Mouse (Mus musculus) limb, embryonic 15.5 days (tissue): ENCODE measurements around the gene Galp. TPM values are rescaled to one million over a fixed set of nuclear protein-coding genes. Genes with fewer than 3 reads are reported as not detected.
"Not testable (repeated sequence)": the region's sequence is repeated elsewhere in the genome, so short reads cannot be mapped to it uniquely, and the experiment has no call there.

ENCODE experiments used
- ATAC-seq: fragments of 200-750 bp; cut with Nextera tagmentation; 2 replicates; pipeline ENCODE4 v1.8.0; 2017; ENCODE audit warnings: low read depth, moderate TSS enrichment; ENCODE audit not compliant: insufficient number of reproducible peaks, low FRiP score, low TSS enrichment
- H3K27ac ChIP-seq: fragments of 300-500 bp; sonication (generic); 2 replicates; pipeline ENCODE4 v1.5.1; 2015; ENCODE audit warnings: moderate library complexity, mild to moderate bottlenecking, inconsistent platforms
- H3K27me3 ChIP-seq: fragments of 300-500 bp; sonication (generic); 2 replicates; pipeline ENCODE4 v1.6.1; 2015; ENCODE audit warnings: inconsistent platforms
- H3K36me3 ChIP-seq: fragments of 300-500 bp; sonication (generic); 2 replicates; pipeline ENCODE4 v1.6.1; 2015; ENCODE audit warnings: inconsistent platforms
- H3K4me1 ChIP-seq: fragments of 300-500 bp; sonication (generic); 2 replicates; pipeline ENCODE4 v1.6.1; 2015; ENCODE audit warnings: inconsistent platforms
- H3K4me2 ChIP-seq: fragments of 300-500 bp; sonication (generic); 2 replicates; pipeline ENCODE4 v1.6.1; 2015; ENCODE audit warnings: mild to moderate bottlenecking, inconsistent platforms
- H3K4me3 ChIP-seq: fragments of 300-500 bp; sonication (generic); 2 replicates; pipeline ENCODE4 v1.5.1; 2015; ENCODE audit warnings: mild to moderate bottlenecking, inconsistent platforms
- H3K9ac ChIP-seq: fragments of 300-500 bp; sonication (generic); 2 replicates; pipeline ENCODE4 v1.6.1; 2015; ENCODE audit warnings: inconsistent platforms
- H3K9me3 ChIP-seq: fragments of 300-500 bp; sonication (generic); 2 replicates; pipeline ENCODE4 v1.6.1; 2016; ENCODE audit warnings: inconsistent platforms
- WGBS: fragments of 180-500 bp; shearing (Covaris S2); methylation state at CpG from one replicate; pipeline ENCODE4 v1.1.7; 2015; 5-methylcytosine and 5-hydroxymethylcytosine counted together
- polyA plus RNA-seq: library from polyadenylated mRNA; unstranded; fragments of >200 nt; fragmentation: Nextera tagmentation; extraction: Ambion mirVana; gene quantifications from 2 replicates; pipeline ENCODE4 v1.2.1, GENCODE M21; 2015

Galp gene
- polyA plus RNA-seq, 1 experiment from 2014 or later: not detected

DNA sequence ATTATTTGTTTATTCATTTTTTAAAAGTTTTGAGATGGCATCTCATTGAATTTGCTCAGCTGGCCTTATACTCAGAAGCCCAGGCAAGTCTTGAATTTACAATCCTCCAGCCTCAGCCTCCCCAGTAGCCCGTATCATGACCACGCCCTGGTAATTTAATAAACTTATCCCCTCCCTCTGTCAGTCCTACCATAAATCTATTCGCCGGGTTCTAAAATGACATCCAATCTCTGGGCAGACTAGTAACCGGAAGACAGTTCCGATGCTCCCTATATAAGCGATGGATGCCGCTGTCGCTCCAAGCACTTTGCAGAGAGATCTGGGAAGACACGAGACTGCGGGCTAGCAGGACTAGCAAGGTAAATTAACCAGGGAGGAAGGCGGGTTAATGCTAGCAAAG is 25.1 kb downstream of the Galp start, which contains the start of gene Zscan5b:
Gene Zscan5b, plus strand, starts transcription at position 301 of the 400 bp plus-strand sequence.
- no peak within 1 kb of the TSS for H3K9ac ChIP-seq
- WGBS: 92% methylated on average over 12 of the region's 12 CpGs
- no peaks in the 10 kb centered on the region for H3K36me3 ChIP-seq
- H3K27ac ChIP-seq: no peak within 1 kb of the TSS
- no peaks in the 10 kb centered on the region for H3K27me3 ChIP-seq
- H3K9me3 ChIP-seq: no peaks in the 10 kb centered on the region
- H3K4me2 ChIP-seq: no peak within 1 kb of the TSS
- H3K4me1 ChIP-seq: no peaks in the 10 kb centered on the region
- no peak within 1 kb of the TSS for H3K4me3 ChIP-seq
- no peak for ATAC-seq

DNA sequence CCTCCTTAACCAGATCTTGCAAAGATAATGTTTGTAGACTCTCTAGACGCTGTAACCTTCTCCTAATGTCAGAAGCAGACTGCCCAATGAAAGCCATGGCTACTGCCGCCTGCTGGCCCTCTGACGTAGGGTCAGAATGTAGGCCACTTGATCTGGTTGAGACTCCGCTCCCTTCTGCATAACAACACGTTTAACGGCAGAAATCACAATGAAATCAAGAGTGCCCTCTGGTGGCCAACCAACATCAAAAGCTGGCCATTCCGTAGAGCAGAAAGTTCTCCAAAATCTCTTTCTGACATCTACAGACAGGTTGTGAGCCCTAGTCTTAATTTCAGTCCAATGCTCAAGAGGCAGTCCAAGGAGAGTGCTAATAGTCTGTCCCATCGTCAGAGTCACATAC is 31.6 kb downstream of the Galp start:
- H3K9ac ChIP-seq, H3K4me1 ChIP-seq, ATAC-seq, H3K36me3 ChIP-seq, H3K27me3 ChIP-seq, H3K4me2 ChIP-seq, H3K9me3 ChIP-seq, H3K27ac ChIP-seq, H3K4me3 ChIP-seq: not testable (repeated sequence)
- 48% methylated on average over 8 of the region's 8 CpGs for WGBS

- H3K4me2 ChIP-seq: no peak overlapping the region
- H3K4me1 ChIP-seq: no peaks in the 10 kb centered on the region
- ATAC-seq: no peak
- no peaks in the 10 kb centered on the region for H3K36me3 ChIP-seq
- WGBS: 48% methylated on average over 11 of the region's 11 CpGs
- no peak overlapping the region for H3K4me3 ChIP-seq
- no peaks in the 10 kb centered on the region for H3K27me3 ChIP-seq
- no peak overlapping the region for H3K27ac ChIP-seq
- H3K9ac ChIP-seq: no peak overlapping the region
- H3K9me3 ChIP-seq: no peaks in the 10 kb centered on the region
Observed at GRCm38 (mm10) chr7:6239787-6240186, 42.9 kb downstream of the Galp start.

DNA sequence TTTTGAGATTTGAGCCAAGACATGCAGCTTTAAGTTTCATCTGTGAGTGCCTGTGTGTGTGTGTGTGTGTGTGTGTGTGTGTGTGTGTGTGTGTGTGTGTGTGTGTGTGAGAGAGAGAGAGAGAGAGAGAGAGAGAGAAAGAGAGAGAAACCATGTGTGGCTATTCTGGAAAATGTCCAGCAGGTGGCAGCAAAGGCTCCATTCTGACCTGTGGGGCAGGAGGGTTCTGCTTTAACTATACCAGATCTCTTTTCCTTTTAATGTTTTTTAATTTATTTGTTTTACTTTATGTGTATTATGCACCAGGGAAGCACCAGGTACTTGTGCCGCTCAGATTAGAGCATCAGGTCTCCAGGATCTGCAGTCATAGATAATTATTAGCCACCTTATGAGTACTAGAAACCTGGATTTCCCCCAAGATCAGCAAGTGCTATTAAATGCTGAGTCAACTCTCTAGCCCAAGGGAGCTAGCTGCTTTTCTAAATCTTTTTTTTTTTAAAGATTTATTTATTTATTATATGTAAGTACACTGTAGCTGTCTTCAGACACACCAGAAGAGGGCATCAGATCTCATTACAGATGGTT is 44.0 kb downstream of the Galp start:
- H3K27me3 ChIP-seq, ATAC-seq, H3K9ac ChIP-seq, H3K4me2 ChIP-seq, H3K4me1 ChIP-seq, H3K36me3 ChIP-seq, H3K4me3 ChIP-seq, H3K27ac ChIP-seq, H3K9me3 ChIP-seq: not testable (repeated sequence)
- WGBS: 19% methylated on average over 1 of the region's 1 CpGs

GRCm38 (mm10) chr7:6244361-6245292 is 47.7 kb downstream of the Galp start:
- Histone ChIP-seq H3K27ac (no peak overlapping the region), H3K4me1 (no peaks in the 10 kb centered on the region), H3K9ac (no peak overlapping the region), H3K4me2 (no peak overlapping the region), H3K4me3 (no peak overlapping the region), H3K36me3 (no peaks in the 10 kb centered on the region), H3K9me3 (no peaks in the 10 kb centered on the region), H3K27me3 (no peaks in the 10 kb centered on the region)
- no peak for ATAC-seq
- WGBS: 18% methylated on average over 11 of the region's 11 CpGs

- no peak within 1 kb of the TSS for H3K4me2 ChIP-seq
- no peak within 1 kb of the TSS for H3K4me3 ChIP-seq
- no peak within 1 kb of the TSS for H3K27ac ChIP-seq
- H3K9ac ChIP-seq: no peak within 1 kb of the TSS
- WGBS: 82% methylated on average over 6 of the region's 6 CpGs
- no peaks in the 10 kb centered on the region for H3K4me1 ChIP-seq
- H3K36me3 ChIP-seq: no peaks in the 10 kb centered on the region
- no peak for ATAC-seq
- no peaks in the 10 kb centered on the region for H3K27me3 ChIP-seq
- no peaks in the 10 kb centered on the region for H3K9me3 ChIP-seq
Observed at GRCm38 (mm10) chr7:6252410-6252809, 55.5 kb downstream of the Galp start, which contains the start of gene Epp13. Gene Epp13, plus strand, starts transcription at chr7:6252710.

- no peaks in the 10 kb centered on the region for H3K4me1 ChIP-seq
- no peaks in the 10 kb centered on the region for H3K27me3 ChIP-seq
- no peak overlapping the region for H3K9ac ChIP-seq
- H3K27ac ChIP-seq: no peak overlapping the region
- H3K4me2 ChIP-seq: no peak overlapping the region
- 92% methylated on average over 5 of the region's 5 CpGs for WGBS
- no peak for ATAC-seq
- no peak overlapping the region for H3K4me3 ChIP-seq
- H3K36me3 ChIP-seq: no peaks in the 10 kb centered on the region
- H3K9me3 ChIP-seq: no peaks in the 10 kb centered on the region
Observed at GRCm38 (mm10) chr7:6254451-6254850, 57.6 kb downstream of the Galp start.

DNA sequence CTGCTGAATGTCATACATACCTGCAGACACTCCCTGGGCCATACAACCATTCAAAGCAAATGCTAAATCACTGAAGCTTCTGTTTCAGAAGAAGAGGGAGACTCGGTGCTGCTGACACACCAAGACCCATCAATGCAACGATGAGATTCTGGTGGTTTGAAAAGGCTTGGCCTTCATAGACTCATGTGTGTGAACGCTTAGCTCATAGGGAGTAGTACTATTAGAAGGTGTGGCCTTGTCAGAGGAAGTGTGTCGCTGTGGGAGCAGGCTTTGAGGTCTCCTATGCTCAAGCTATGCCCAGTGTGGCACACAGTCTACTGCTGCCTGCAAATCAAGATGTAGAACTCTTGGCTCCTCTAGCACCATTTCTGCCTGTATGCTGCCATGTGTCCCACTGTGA is 60.5 kb downstream of the Galp start:
- H3K4me2 ChIP-seq: no peak overlapping the region
- WGBS: 84% methylated on average over 4 of the region's 4 CpGs
- no peak for ATAC-seq
- H3K27me3 ChIP-seq: no peaks in the 10 kb centered on the region
- no peak overlapping the region for H3K27ac ChIP-seq
- no peak overlapping the region for H3K4me3 ChIP-seq
- H3K36me3 ChIP-seq: no peaks in the 10 kb centered on the region
- no peak overlapping the region for H3K9ac ChIP-seq
- H3K4me1 ChIP-seq: no peaks in the 10 kb centered on the region
- H3K9me3 ChIP-seq: no peaks in the 10 kb centered on the region

- Histone ChIP-seq H3K36me3 (no peaks in the 10 kb centered on the region), H3K27ac (no peak overlapping the region), H3K4me2 (no peak overlapping the region), H3K9ac (no peak overlapping the region), H3K4me3 (no peak overlapping the region), H3K4me1 (no peaks in the 10 kb centered on the region), H3K9me3 (no peaks in the 10 kb centered on the region), H3K27me3 (no peaks in the 10 kb centered on the region)
- WGBS: 41% methylated on average over 16 of the region's 16 CpGs
- no peak for ATAC-seq
Observed at GRCm38 (mm10) chr7:6258232-6259220, 61.6 kb downstream of the Galp start.

- H3K9me3 ChIP-seq, H3K9ac ChIP-seq, ATAC-seq, H3K4me1 ChIP-seq, H3K4me3 ChIP-seq, H3K27me3 ChIP-seq, H3K36me3 ChIP-seq, H3K27ac ChIP-seq, H3K4me2 ChIP-seq: not testable (repeated sequence)
- WGBS: 47% methylated on average over 2 of the region's 2 CpGs
Observed at GRCm38 (mm10) chr7:6260004-6260403, 63.1 kb downstream of the Galp start.

DNA sequence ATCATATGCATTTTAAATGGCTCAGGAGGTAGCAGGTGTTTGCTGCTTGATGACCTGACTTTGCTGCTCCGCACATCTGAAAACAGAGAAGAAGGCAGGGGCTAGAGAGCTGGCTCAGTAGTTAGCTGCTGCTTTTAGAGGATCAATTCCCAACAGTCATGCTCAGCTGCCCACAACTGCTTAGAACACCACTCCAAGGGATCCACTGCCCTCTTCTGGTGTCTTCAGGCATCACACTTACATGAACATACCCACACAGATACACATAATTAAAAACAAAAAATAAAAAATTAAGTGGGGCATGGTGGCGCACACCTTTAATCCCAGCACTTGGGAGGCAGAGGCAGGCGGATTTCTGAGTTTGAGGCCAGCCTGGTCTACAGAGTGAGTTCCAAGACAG is 65.2 kb downstream of the Galp start:
- Histone ChIP-seq H3K27me3 (no peaks in the 10 kb centered on the region), H3K4me1 (no peaks in the 10 kb centered on the region), H3K9me3 (no peaks in the 10 kb centered on the region), H3K9ac (no peak overlapping the region), H3K4me3 (no peak overlapping the region), H3K27ac (no peak overlapping the region), H3K4me2 (no peak overlapping the region), H3K36me3 (no peaks in the 10 kb centered on the region)
- ATAC-seq: no peak
- 80% methylated on average over 3 of the region's 3 CpGs for whole genome bisulfite sequencing
